Mouse (Mus musculus): ENCODE data around the gene Slc41a3. TPM values are rescaled to one million over a fixed set of nuclear protein-coding genes. Genes with fewer than 3 reads are reported as not detected.
"Not testable (repeated sequence)": the region's sequence is repeated elsewhere in the genome, so short reads cannot be mapped to it uniquely, and the experiment has no call there.

Gene Slc41a3
- polyA plus RNA-seq, 1 experiment from 2014 or later = 11.4 TPM

- H3K4me3 ChIP-seq = no peak overlapping the region
- no peak for ATAC-seq (ENCODE audit: insufficient number of reproducible peaks, low FRiP score)
- WGBS = 80% methylated on average over 6 of the region's 6 CpGs
- peaks cover 61% of the 10 kb centered on the region for H3K4me1 ChIP-seq (replicated peaks)
- H3K27me3 ChIP-seq (replicated peaks) = no peaks in the 10 kb centered on the region
- H3K27ac ChIP-seq (ENCODE audit: poor library complexity, severe bottlenecking) = 0 out of 2 replicates have a peak overlapping the region, but pooled peaks have one; percentile 26
- no peak overlapping the region for H3K9ac ChIP-seq
- H3K36me3 ChIP-seq = peaks cover 16% of the 10 kb centered on the region
- H3K9me3 ChIP-seq (replicated peaks) = no peaks in the 10 kb centered on the region
- no peak overlapping the region for H3K4me2 ChIP-seq
Measured at GRCm38 (mm10) chr6:90624184-90624583, 19.7 kb downstream of the Slc41a3 start.

GRCm38 (mm10) chr6:90624733-90625132 lies 20.2 kb downstream of the Slc41a3 start:
- no peak overlapping the region for H3K4me3 ChIP-seq
- peaks cover 55% of the 10 kb centered on the region for H3K4me1 ChIP-seq (replicated peaks)
- no peaks in the 10 kb centered on the region for H3K9me3 ChIP-seq (replicated peaks)
- no peak overlapping the region for H3K9ac ChIP-seq
- WGBS = 65% methylated on average over 11 of the region's 11 CpGs
- H3K27ac ChIP-seq (ENCODE audit: poor library complexity, severe bottlenecking) = 0 out of 2 replicates have a peak overlapping the region, but pooled peaks have one; percentile 26
- H3K27me3 ChIP-seq (replicated peaks) = no peaks in the 10 kb centered on the region
- peaks cover 16% of the 10 kb centered on the region for H3K36me3 ChIP-seq
- 0 out of 2 replicates have a peak overlapping the region, but pooled peaks have one; percentile 6 for H3K4me2 ChIP-seq
- ATAC-seq (ENCODE audit: insufficient number of reproducible peaks, low FRiP score) = peak; percentile 45; the same call in 1 of the 2 replicates

- Histone ChIP-seq H3K9me3 (replicated peaks) (no peaks in the 10 kb centered on the region; the same call in 1 of the 2 replicates), H3K4me3 (no peak overlapping the region), H3K27me3 (replicated peaks) (no peaks in the 10 kb centered on the region), H3K27ac (ENCODE audit: poor library complexity, severe bottlenecking) (no peak overlapping the region), H3K4me2 (0 out of 2 replicates have a peak overlapping the region, but pooled peaks have one; percentile 6), H3K9ac (no peak overlapping the region), H3K36me3 (peaks cover 18% of the 10 kb centered on the region), H3K4me1 (replicated peaks) (peaks cover 49% of the 10 kb centered on the region)
- 83% methylated on average over 7 of the region's 7 CpGs for WGBS
- no peak for ATAC-seq (ENCODE audit: insufficient number of reproducible peaks, low FRiP score)
Measured at GRCm38 (mm10) chr6:90625207-90625994, 20.9 kb downstream of the Slc41a3 start.

DNA sequence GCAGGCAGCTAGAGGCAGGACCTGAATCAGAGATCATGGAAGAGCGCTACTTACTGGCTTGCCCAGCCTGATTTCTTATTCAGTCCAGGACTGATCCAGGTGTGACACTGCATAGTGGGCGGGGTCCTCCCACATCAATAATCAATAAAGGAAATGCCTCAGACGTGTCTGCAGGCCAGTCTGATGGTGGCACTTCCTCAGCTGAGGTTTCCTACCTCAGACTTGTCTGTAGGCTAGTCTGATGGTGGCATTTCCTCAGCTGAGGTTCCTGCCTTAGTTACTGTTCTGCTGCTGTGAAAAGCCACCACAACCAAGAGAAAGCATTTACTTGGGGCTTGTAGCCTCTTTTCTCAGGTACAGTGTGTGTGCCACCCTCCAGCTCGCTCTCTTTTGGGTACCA lies 23.0 kb downstream of the Slc41a3 start:
- H3K4me3 ChIP-seq = no peak overlapping the region
- no peak overlapping the region for H3K9ac ChIP-seq
- no peak for ATAC-seq (ENCODE audit: insufficient number of reproducible peaks, low FRiP score)
- H3K27ac ChIP-seq (ENCODE audit: poor library complexity, severe bottlenecking) = no peak overlapping the region
- peaks cover 3% of the 10 kb centered on the region for H3K9me3 ChIP-seq (replicated peaks)
- no peaks in the 10 kb centered on the region for H3K27me3 ChIP-seq (replicated peaks)
- H3K4me2 ChIP-seq = no peak overlapping the region
- peaks cover 28% of the 10 kb centered on the region for H3K4me1 ChIP-seq (replicated peaks)
- 87% methylated on average over 4 of the region's 4 CpGs for WGBS
- H3K36me3 ChIP-seq = peaks cover 24% of the 10 kb centered on the region

- peaks cover 3% of the 10 kb centered on the region for H3K9me3 ChIP-seq (replicated peaks)
- H3K27ac ChIP-seq (ENCODE audit: poor library complexity, severe bottlenecking) = no peak overlapping the region
- no peak overlapping the region for H3K4me3 ChIP-seq
- peaks cover 11% of the 10 kb centered on the region for H3K4me1 ChIP-seq (replicated peaks)
- H3K27me3 ChIP-seq (replicated peaks) = no peaks in the 10 kb centered on the region
- 84% methylated on average over 6 of the region's 6 CpGs for WGBS
- peaks cover 24% of the 10 kb centered on the region for H3K36me3 ChIP-seq
- no peak for ATAC-seq (ENCODE audit: insufficient number of reproducible peaks, low FRiP score)
- no peak overlapping the region for H3K9ac ChIP-seq
- H3K4me2 ChIP-seq = no peak overlapping the region
Measured at GRCm38 (mm10) chr6:90629506-90629905, 25.0 kb downstream of the Slc41a3 start.

- Histone ChIP-seq H3K9ac (no peak overlapping the region), H3K4me2 (no peak overlapping the region), H3K4me1 (replicated peaks) (peaks cover 6% of the 10 kb centered on the region), H3K4me3 (no peak overlapping the region), H3K36me3 (peaks cover 23% of the 10 kb centered on the region), H3K27me3 (replicated peaks) (no peaks in the 10 kb centered on the region), H3K27ac (ENCODE audit: poor library complexity, severe bottlenecking) (no peak overlapping the region), H3K9me3 (replicated peaks) (peaks cover 3% of the 10 kb centered on the region)
- ATAC-seq (ENCODE audit: insufficient number of reproducible peaks, low FRiP score) = no peak
- 85% methylated on average over 7 of the region's 7 CpGs for WGBS
Measured at GRCm38 (mm10) chr6:90630427-90630826, 25.9 kb downstream of the Slc41a3 start.

DNA sequence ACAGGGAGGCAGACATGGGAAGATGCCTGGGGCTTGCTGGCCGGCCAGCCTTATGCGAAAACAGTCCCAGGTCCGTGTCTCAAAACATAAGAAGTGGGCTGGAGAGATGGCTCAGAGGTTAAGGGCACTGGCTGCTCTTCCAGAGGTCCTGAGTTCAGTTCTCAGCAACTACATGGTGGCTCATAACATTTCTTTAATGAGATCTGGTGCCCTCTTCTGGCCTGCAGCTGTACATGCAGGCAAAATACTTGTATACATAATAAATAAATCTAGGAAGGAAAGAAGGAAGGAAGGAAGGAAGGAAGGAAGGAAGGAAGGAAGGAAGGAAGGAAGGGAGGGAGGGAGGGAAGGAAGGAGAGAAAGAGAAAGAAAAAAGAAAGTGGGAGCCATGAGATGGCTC lies 28.0 kb downstream of the Slc41a3 start:
- not testable (repeated sequence) for H3K4me2 ChIP-seq; H3K4me3 ChIP-seq; H3K9me3 ChIP-seq (replicated peaks); ATAC-seq (ENCODE audit: insufficient number of reproducible peaks, low FRiP score); H3K4me1 ChIP-seq (replicated peaks); H3K27ac ChIP-seq (ENCODE audit: poor library complexity, severe bottlenecking); H3K27me3 ChIP-seq (replicated peaks); H3K9ac ChIP-seq
- 62% methylated on average over 3 of the region's 3 CpGs for WGBS
- peaks cover 19% of the 10 kb centered on the region for H3K36me3 ChIP-seq

GRCm38 (mm10) chr6:90635081-90635480 lies 30.6 kb downstream of the Slc41a3 start:
- H3K27ac ChIP-seq (ENCODE audit: poor library complexity, severe bottlenecking) = no peak overlapping the region
- WGBS = 30% methylated on average over 4 of the region's 4 CpGs
- no peak overlapping the region for H3K4me2 ChIP-seq
- no peaks in the 10 kb centered on the region for H3K27me3 ChIP-seq (replicated peaks)
- H3K4me3 ChIP-seq = no peak overlapping the region
- H3K9me3 ChIP-seq (replicated peaks) = peaks cover 12% of the 10 kb centered on the region
- no peak overlapping the region for H3K9ac ChIP-seq
- H3K4me1 ChIP-seq (replicated peaks) = peaks cover 4% of the 10 kb centered on the region
- no peak for ATAC-seq (ENCODE audit: insufficient number of reproducible peaks, low FRiP score)
- H3K36me3 ChIP-seq = peaks cover 38% of the 10 kb centered on the region

DNA sequence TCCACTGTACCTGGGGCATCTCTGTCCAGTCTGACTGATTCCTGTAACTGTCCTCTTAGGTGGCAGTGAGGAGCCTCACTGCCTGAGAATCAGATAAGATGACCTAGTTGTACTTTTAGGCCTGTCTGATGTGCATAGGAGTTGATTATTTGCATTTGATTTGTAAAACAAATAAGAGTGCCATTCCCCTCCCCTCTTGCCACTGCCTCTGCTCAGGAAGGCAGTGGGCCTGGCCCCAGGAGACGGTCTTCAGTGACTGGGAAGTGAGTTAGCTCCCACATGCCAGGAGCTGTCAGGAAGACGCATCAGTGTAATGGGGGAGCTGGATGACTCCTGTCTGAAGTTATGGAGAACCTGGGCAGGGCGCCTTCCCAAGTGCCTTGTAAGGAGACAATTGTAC lies 31.1 kb downstream of the Slc41a3 start:
- no peaks in the 10 kb centered on the region for H3K27me3 ChIP-seq (replicated peaks)
- 74% methylated on average over 3 of the region's 3 CpGs for WGBS
- no peak overlapping the region for H3K4me2 ChIP-seq
- H3K4me3 ChIP-seq = no peak overlapping the region
- H3K36me3 ChIP-seq = peaks cover 37% of the 10 kb centered on the region
- H3K9me3 ChIP-seq (replicated peaks) = peaks cover 12% of the 10 kb centered on the region; the same call in 1 of the 2 replicates
- ATAC-seq (ENCODE audit: insufficient number of reproducible peaks, low FRiP score) = no peak
- H3K4me1 ChIP-seq (replicated peaks) = peaks cover 4% of the 10 kb centered on the region
- no peak overlapping the region for H3K9ac ChIP-seq
- H3K27ac ChIP-seq (ENCODE audit: poor library complexity, severe bottlenecking) = no peak overlapping the region

GRCm38 (mm10) chr6:90643057-90643456 lies 38.5 kb downstream of the Slc41a3 start:
- Histone ChIP-seq H3K36me3 (peaks cover 21% of the 10 kb centered on the region), H3K27ac (ENCODE audit: poor library complexity, severe bottlenecking) (no peak overlapping the region), H3K27me3 (replicated peaks) (no peaks in the 10 kb centered on the region), H3K9ac (no peak overlapping the region), H3K4me2 (no peak overlapping the region), H3K9me3 (replicated peaks) (peaks cover 13% of the 10 kb centered on the region), H3K4me3 (no peak overlapping the region), H3K4me1 (replicated peaks) (peaks cover 7% of the 10 kb centered on the region)
- WGBS = 77% methylated on average over 3 of the region's 3 CpGs
- no peak for ATAC-seq (ENCODE audit: insufficient number of reproducible peaks, low FRiP score)

DNA sequence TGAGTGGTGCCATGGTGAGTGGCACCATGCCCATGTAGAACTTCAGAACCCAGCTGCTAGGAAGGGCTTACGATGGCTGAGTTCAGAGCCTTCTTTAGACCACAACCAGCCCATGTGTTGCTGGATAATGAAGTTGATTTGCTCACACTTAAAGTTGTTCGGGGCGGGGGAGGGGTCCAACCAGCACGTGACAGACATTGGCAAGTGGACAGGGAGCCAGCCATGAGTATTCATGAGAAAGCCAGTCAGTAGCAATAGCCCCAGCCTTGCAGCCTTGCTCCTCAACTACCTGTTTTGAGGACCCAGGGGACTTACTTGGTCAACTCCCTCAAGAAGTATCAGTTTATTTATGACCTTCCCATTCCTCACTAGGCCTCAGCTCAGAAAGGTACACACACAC lies 40.4 kb downstream of the Slc41a3 start:
- Histone ChIP-seq H3K9me3 (replicated peaks) (peaks cover 4% of the 10 kb centered on the region; the same call in 1 of the 2 replicates), H3K27ac (ENCODE audit: poor library complexity, severe bottlenecking) (no peak overlapping the region), H3K36me3 (0 out of 2 replicates have a peak, but pooled peaks cover 2% of the 10 kb centered on the region), H3K4me1 (replicated peaks) (peaks cover 10% of the 10 kb centered on the region), H3K27me3 (replicated peaks) (no peaks in the 10 kb centered on the region), H3K9ac (no peak overlapping the region), H3K4me3 (no peak overlapping the region), H3K4me2 (no peak overlapping the region)
- no peak for ATAC-seq (ENCODE audit: insufficient number of reproducible peaks, low FRiP score)
- 75% methylated on average over 4 of the region's 4 CpGs for WGBS
